Mouse (Mus musculus) liver, embryonic 14.5 days (tissue): ENCODE results near the gene Parva.

Experiments
- CTCF ChIP-seq: IDR thresholded peaks from 2 replicates; pipeline ENCODE4 v1.5.1; 2016; ENCODE audit warnings: antibody characterized with exemption, low read depth, control low read depth
- EP300 ChIP-seq: IDR thresholded peaks from 2 replicates; pipeline ENCODE4 v1.6.1; 2016; ENCODE audit warnings: antibody characterized with exemption, low read depth

GRCm38 (mm10) chr7:112386521-112386920 is 40.8 kb upstream of the Parva start:
- no peak for TF ChIP-seq CTCF
- no peak for TF ChIP-seq EP300
